Mouse (Mus musculus): ENCODE measurements around the gene Tmcc1. TPM values are rescaled to one million over a fixed set of nuclear protein-coding genes. Genes with fewer than 3 reads are reported as not detected.
"Not testable (repeated sequence)": the region's sequence is repeated elsewhere in the genome, so short reads cannot be mapped to it uniquely, and the experiment has no call there.

Gene Tmcc1
- 7.8 and 9.7 TPM in 2 replicates for total RNA-seq (2015)
- 11.4 and 15.6 TPM in 2 replicates for total RNA-seq (2017)

DNA sequence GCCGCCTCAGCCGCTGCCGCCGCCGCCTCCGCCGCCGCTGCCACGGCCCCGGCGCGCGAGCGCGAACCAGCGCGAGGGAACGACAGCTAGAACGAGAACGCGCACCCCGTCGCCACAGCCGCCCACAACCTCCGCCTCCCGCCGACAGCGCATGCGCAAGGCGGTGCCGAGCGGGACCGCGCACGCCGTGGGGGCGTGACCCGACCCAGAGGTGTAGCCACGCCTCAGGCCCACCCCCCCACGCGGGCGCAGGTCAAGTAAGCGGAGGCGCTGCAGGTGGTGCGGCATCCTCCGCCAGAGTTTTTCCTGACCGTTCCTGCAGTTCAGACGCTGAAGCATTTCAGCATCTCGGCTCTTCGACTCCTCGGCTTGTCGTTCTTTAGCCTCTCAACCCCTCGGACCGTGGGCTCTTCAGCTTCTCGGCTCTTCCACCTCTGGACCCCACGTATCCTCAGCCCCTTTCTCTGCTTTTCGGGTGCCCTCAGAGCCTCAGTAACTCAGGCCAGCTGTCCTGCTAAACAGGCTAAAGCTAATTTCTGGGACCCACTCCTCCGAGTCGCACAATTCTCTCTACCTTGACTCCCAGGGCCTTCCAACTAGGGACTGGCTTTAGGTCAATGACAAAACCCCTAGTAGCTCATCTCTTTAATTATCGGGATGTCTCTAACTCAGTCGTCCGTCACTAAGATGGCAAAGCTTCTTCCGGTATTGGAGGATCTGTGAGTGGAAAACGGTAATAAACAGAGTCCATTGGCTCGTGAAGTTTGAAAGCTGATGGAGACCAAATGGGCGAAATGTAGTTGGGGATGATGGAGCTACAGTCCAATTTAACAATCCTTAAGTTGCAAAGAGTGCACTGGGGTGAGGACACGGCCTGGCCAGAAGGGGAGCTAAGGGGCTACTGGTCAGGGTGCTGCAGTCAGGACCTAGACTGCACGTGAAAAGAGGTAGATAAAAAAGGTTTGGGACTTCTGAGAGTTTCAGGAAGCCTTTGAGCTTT lies at the start of gene Tmcc1:
Gene Tmcc1, minus strand, starts transcription at position 93 of the 1,000 bp plus-strand sequence.
- ATAC-seq (replicated peaks; ENCODE audit: poor library complexity) = peak; percentile 90

DNA sequence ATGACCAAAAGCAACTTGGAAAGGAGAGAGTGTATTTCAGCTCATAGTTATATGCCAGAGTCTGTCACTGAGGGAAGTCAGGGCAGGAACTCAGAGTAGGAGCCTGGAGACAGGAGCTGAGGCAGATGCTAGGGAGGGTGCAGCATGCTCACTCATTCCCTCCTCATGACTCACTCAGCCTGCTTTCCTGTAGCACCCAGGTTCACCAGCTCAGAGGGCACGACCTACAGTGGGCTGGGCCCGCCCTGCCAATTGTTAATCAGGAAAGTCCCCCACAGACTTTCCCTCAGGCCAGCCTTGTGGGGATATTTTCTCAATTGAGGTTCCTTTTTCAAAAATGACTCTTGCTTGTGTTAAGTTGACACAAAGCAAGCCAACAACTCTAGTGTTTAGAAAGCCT lies 47.1 kb upstream of the Tmcc1 start:
- ATAC-seq (replicated peaks; ENCODE audit: poor library complexity) = no peak

DNA sequence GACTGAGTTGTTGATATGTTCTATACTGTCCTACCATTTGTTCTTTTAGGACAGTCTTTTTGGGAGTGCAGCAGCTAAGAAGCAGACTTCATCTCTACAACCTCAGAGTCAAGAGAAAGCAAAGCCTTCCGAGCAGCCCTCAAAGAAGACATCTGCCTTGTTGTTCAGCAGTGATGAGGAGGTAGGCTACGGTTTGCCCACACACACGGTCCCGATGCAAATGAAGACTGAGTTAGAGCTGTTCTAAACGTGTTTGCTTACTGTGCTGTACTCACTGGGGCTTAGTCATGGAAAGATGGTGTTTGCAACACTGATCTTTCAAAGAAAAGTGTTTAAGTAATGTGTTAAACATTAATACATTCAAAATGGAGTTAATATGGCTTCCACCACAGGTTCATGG lies 44.8 kb upstream of the Tmcc1 start:
- no peak for ATAC-seq (replicated peaks; ENCODE audit: poor library complexity)

DNA sequence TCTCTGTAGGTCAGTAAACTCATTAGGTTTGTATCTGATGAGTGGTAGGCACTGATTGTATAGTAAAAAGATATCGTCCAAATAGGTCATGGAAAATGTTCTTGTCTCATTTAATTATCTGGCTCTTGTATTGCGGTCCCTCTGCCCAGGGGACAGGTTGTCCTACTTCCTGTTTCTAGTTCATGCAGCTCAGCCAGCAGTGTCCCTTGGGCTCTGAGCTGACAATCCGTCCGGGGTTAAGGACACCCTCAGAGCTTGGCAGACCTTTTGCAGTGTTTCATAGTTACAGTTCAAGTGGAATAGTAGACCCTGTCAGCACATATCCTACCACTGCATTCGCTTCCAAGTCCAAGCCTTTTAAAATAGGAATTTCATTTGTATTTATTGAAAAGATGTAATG lies 42.0 kb upstream of the Tmcc1 start:
- ATAC-seq (replicated peaks; ENCODE audit: poor library complexity) = no peak

DNA sequence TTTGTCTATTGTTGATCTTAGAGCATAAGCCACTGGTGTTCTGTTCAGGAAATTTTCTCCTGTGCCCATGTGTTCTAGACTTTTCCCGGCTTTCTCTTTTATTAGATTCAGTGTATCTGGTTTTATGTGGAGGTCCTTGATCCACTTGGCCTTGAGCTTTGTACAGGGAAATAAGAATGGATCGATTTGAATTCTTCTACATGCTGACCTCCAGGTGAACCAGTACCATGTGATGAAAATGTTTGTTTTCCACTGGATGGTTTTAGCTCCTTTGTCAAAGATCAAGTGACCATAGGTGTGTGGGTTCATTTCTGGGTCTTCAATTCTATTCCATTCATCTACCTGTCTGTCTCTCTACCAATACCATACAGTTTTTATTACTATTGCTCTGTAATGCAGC lies 41.5 kb upstream of the Tmcc1 start:
- ATAC-seq (replicated peaks; ENCODE audit: poor library complexity) = not testable (repeated sequence)

DNA sequence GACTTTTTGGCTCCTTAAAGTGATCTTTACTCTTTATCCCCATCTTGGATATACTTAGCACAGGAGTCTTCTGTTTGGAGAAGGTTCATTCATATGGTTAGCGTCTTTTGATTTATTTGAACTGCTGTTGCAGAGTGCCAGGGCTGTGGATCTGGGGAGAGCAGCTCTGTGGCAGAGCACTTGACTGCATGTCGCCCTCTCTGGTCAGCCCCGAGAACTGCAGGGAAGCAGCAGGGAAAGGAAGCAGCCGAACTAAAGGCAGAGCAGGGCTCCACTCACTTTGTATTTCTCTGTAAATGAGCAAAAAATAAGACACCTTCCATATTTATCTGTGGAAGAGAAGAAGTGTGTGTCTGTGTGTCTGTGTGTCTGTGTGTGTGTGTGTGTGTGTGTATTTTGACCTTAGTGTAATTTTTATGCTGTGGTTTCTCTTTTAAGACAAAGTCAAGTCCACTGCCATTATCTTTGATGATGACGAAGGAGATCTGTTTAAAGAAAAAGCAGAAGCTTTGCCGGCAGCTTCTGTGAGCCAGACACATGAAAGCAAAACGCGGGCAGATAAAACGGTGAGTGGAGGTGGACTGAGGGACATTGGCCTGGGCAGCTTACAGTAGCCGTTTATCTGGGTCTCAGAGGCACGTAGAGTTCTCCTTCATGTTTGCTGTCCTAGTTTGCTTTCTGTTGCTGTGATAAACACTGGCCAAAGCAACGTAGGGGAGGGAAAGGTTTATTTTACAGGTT lies 35.7 kb upstream of the Tmcc1 start:
- peak; percentile 97 for ATAC-seq (replicated peaks; ENCODE audit: poor library complexity)

DNA sequence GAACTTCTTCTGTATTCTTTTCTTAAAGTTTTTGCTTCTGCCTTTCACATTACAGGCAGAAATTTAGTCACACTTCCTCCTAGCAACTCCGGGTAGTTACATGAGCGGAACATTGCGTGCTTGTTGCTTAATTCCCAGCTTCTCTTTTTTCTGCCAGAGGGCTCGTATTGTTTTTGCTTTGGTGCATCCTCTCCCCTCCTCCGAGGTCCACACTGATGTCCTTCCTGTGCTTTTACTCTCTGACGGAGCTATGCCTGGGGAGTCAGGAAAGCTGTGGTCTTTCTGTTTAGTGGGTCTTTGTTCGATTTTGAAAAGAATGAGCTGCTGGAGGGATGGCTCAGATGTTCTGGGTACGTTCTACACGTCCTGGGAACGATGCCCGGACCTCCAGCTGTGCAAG lies 34.5 kb upstream of the Tmcc1 start:
- peak; percentile 81 for ATAC-seq (replicated peaks; ENCODE audit: poor library complexity)

DNA sequence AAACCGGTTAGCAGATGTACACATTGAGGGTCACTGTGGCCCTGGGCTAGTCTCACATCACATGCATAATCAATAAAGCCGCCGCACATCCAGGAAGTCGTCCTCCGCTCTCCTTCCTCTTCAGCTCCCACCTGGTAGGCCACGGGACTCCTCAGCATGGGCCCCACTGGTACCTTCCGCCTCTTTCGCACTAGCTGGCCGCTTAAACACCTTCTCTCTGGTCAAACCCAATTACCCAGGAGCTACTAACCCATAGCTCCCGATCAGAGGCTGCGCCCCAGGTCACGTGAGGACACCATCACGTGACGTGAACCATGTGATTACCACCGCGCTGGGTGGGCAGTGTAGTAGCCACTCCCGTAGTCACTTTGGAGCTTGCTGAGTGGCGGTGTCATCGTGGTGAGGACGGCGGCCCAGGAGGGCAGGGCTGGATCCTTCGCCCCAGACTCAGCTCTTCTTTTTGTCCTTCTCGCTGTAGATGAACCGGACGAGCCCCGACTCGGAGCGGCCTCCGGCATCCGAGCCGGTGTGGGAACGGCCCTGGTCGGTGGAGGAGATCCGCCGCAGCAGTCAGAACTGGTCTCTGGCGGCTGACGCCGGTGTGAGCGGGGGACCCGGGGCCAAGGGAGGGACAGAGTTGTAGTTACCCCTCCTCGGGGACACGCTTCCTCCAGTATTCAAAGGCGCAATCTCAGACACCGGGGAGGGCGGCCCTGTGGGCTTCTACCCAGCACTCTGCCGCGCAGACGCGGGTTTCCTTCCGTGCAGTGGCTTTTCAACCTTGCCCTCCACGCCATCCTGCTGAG lies 14.6 kb upstream of the Tmcc1 start, which contains the start of gene Washc2:
Gene Washc2, plus strand, starts transcription at position 310 of the 806 bp plus-strand sequence.
- peak; percentile 89 for ATAC-seq (replicated peaks; ENCODE audit: poor library complexity)

DNA sequence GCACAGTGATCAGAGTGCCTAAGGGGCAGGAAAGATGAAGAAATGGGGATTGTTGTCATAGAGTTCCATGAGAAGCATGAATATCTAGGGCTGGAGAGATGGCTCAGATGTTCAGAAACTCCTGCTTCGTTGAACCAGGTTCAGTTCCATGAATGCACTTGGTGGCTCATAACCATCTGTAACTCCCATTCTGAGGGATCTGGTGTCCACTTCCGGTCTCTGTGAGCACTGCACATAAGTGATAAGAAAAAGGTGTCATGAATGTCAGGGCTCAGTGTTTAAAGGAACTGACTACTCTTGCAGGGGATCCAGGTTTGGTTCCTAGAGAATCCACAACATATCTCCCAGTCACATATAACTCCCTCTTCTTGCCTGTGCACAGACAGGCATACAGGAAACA lies 6.4 kb upstream of the Tmcc1 start:
- ATAC-seq (replicated peaks; ENCODE audit: poor library complexity) = no peak

DNA sequence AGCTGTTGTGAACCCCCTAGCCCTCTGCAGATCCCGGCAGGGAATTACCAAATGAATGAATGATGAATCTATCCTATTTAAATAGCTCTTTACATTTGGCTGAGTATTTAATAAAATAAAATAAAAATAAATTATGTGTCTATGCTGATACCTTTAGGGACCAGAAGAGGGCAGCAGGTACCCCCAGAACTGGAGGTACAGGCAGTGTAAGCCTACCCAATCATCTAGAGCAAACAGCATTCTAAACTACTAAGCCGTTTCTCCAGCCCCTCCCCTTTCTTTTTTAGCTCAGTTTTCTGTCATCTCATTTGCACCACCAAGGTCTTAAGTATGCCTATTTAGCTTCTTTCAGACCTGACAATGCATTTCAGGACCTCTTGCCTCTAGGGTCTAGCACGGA lies 4.9 kb upstream of the Tmcc1 start:
- ATAC-seq (replicated peaks; ENCODE audit: poor library complexity) = peak; percentile 78

DNA sequence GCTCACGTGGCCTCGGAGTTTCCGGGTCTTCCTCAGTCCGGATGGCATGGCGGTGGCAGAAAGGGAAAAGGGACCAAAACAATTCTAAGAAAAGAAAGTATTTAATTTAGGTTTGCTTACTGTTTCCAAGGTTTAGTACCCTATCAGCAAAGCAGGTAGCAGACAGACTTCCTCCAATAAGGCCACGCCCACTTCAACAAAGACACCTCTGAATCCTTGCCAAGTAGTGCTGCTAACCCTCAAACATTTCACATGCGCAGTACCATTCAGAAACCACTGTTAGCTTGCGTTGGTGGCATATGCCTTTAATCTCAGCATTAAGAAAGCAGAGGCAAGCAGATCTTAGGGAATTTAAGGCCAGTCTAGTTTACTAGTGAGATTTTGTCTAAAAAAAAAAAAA lies 2.5 kb upstream of the Tmcc1 start:
- no peak for ATAC-seq (replicated peaks; ENCODE audit: poor library complexity)

DNA sequence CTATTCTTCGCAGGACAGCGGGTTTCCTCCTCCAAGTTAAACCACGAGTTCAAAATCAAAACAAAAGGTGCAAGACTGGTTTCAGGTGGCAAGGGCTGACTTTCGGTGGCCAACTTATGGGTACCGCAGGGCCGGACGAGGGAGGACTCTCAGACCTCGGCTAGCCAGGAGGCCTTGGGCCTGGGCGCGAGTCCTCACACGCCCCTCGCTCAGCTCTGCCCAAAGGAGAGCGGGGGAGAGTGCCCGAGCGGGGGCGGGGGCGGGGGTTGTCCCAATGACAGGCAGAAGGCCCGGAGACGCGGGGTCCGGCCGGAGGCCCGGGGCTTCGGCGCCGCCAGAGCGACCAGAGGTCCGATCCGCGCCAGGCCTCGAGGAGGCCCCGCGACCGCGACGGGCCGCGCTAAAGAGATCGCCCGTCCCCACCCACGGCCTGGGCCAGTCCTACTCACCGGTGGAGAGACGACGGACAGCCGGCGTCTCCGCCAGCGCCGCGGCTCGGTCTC lies 426 bp downstream of the Tmcc1 start:
- ATAC-seq (replicated peaks; ENCODE audit: poor library complexity) = peak; percentile 7

DNA sequence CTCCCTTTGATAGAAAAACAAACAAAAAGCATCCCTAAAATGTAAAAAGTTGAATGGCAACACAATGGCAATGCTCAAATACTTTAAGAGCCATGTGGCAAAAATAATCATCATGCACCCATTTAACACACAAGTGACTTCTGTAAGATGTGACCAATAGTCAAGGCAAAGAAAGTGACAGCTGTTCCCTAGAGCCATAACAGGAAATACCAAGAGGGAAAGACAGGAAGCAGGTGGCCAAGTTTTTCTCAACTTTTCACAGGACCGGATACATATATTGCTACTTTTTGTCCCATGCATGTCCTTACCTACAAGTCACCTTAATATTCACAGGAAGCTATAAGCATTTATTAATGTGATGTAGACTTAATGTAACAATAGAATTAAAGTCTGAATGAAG lies 3.9 kb downstream of the Tmcc1 start:
- no peak for ATAC-seq (replicated peaks; ENCODE audit: poor library complexity)

DNA sequence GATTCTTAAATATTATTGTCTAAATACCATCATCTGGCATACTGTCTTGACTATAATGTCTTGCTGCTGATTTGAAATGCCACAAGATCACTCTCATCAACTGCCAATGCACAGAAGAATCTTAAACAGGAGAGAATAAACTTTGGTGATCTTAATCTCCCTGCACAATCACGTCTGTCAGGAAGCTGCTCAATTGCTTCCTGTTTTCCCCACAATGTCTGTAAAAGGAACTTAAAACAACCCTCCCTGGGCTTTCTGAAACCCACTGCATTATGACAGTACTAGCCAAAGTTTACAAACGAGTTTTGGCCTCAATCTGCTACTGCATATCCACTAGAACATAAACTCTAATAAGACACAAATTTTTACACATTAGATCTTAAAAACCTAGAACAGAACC lies 6.8 kb downstream of the Tmcc1 start:
- peak; percentile 58 for ATAC-seq (replicated peaks; ENCODE audit: poor library complexity)

DNA sequence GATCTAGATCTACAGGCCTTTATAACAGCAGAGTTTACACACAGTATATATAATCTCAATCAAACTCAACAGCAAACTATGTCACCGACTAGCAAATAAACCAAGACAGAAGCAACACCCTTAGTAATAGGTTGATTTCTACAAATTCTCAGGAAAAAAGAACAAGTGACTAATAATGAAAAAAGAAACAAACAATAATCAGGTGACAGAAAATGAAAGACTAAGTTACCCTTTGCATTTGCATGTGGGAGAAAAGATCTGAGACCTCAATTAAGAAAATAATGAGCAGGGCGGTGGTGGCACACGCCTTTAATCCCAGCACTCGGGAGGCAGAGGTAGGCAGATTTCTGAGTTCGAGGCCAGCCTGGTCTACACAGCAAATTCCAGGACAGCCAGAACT lies 9.8 kb downstream of the Tmcc1 start:
- ATAC-seq (replicated peaks; ENCODE audit: poor library complexity) = no peak

DNA sequence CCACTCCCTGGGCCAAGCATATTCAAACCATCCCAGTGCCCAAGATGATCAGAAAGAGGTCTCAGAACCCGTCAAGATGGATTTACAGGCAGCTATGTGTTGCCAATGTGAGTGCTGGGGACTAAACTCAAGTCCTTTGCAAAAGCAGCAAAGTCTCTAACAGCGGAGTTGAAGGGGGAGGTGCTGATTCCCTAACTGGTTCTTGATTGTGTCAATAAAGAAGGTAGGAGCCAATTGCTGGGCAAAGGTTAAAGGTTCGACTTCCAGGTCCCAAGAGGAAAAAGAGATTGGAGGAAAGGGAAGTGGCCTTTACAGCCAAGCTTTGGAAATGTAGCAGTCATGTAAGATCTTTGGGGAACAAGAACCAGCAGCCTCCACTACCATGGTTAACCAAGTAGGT lies 12.6 kb downstream of the Tmcc1 start:
- no peak for ATAC-seq (replicated peaks; ENCODE audit: poor library complexity)

DNA sequence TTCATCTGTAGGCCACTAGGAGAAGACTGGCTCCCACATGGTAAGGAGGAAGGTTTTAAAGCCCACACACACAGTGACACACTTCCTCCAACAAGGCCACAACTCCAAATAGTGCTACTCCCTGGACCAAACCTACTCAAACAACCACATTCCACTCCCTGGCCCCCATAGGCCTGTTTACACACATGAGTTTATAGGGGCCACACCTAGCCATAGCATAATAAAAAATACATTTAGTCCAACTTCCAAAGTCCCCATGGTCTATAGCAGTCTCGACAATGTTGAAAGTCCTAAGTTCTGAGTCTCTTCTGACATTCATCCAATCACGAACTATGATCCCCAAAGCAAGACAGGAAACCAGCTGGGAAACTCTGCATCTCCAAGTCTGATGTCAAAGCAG lies 14.9 kb downstream of the Tmcc1 start:
- ATAC-seq (replicated peaks; ENCODE audit: poor library complexity) = no peak

DNA sequence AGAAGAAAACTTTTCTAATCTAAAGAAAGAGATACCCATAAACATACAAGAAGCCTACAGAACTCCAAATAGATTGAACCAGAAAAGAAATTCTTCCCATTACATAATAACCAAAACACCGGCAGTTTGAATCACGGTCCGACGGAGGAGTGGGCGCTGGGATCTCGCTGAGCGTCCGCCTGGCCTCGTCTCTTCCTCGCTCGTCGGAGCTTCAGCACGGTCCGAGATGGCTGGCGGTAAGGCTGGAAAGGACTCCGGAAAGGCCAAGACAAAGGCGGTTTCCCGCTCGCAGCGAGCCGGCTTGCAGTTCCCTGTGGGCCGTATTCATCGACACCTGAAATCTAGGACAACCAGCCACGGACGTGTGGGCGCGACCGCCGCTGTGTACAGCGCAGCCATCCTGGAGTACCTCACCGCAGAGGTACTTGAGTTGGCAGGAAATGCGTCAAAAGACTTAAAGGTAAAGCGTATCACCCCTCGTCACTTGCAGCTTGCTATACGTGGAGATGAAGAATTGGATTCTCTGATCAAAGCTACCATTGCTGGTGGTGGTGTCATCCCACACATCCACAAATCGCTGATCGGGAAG lies 19.7 kb downstream of the Tmcc1 start:
- ATAC-seq (replicated peaks; ENCODE audit: poor library complexity) = peak; percentile 92

DNA sequence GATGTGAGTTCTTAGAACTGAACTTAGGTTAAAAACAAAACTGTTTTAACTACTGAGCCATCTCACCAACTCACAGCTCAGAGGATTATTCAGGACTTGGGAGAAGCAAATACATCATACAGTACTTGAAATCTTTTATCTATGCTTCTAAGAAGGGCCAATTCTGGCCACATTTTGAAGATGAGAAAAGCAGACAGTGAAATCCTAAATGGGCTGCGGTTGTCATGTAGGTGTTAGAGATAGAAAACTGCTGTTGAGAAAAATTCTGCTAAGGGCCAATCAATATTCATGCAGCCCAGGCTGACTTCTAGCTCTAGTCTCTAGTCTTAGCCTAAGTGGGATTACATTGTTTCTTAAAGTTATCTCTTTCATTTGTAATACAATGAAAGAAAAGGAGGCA lies 26.9 kb downstream of the Tmcc1 start:
- no peak for ATAC-seq (replicated peaks; ENCODE audit: poor library complexity)

DNA sequence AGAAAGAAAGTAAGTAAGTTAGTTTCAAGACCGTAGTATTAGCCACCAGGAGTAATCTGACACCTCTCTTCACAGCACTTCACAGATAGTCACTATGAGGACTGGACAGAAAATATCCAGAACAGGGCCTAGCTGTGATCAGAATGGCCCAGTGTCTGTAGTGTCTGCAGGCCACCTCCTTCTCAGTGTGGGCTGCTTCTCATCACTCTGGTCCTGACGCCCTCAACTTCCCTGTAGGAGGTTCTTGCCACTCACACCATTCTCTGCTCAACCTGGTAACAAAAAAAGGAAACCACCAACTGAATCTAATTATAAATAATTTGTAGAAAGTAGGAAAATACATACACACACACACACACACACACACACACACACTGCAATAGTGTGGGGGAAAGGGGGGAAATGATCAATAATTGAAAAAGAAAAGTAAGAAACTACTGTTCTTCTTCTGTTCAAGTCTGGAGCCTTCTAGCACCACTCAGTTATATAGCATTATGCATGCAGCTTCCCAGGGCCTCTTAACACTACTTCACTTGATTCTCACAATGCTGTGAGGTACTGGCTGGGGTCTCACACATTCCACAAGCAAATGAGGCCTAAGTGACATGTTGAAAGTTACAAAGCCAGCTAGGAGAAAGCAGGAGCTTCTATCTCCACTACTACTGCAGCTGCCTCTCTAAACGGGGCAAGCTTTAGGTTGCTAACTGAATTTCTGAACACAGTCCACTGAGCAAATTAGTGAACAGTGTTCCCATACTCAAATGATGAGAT lies 38.2 kb downstream of the Tmcc1 start:
- no peak for ATAC-seq (replicated peaks; ENCODE audit: poor library complexity)
